Mouse (Mus musculus): Measurements from ENCODE around the gene Syne3.

DNA sequence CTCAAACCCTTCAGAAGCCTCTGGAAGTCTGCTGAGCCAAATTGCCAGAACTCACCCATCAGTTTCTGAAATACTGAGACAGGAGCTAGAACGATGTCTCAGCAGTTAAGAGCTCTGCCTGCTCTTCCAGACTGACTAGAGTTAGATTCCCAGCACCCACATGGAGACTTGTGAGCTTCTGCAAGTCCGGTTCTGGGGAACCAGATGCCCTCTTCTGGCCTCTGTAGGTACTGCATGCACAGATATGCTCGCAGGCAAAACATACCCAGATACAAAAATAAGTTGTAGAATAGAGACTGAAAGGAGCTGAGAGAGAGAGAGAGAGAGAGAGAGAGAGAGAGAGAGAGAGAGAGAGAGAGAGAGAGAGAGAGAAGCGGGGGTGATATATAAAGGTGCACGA lies 24.5 kb downstream of the Syne3 start:
- TF ChIP-seq CTCF (IDR thresholded peaks at IDR 0.05; ENCODE audit: low read depth) (peak; percentile 17; the same call in 1 of the 2 replicates), EP300 (IDR thresholded peaks at IDR 0.05; ENCODE audit: low read depth) (no peak)

Data from heart, postnatal 0 days (tissue).